Mouse (Mus musculus) c-Kit-positive CD71-positive TER-119-positive erythroid progenitor cells, embryonic 14.5 days (primary cell): ENCODE measurements around the gene Aaas.
"Not testable (repeated sequence)": the region's sequence is repeated elsewhere in the genome, so short reads cannot be mapped to it uniquely, and the experiment has no call there.

Experiments
- DNase-seq: peaks from one replicate; pipeline ENCODE4 v3.0.0-alpha.2; 2013; ENCODE audit warnings: low spot score

Gene Aaas

DNA sequence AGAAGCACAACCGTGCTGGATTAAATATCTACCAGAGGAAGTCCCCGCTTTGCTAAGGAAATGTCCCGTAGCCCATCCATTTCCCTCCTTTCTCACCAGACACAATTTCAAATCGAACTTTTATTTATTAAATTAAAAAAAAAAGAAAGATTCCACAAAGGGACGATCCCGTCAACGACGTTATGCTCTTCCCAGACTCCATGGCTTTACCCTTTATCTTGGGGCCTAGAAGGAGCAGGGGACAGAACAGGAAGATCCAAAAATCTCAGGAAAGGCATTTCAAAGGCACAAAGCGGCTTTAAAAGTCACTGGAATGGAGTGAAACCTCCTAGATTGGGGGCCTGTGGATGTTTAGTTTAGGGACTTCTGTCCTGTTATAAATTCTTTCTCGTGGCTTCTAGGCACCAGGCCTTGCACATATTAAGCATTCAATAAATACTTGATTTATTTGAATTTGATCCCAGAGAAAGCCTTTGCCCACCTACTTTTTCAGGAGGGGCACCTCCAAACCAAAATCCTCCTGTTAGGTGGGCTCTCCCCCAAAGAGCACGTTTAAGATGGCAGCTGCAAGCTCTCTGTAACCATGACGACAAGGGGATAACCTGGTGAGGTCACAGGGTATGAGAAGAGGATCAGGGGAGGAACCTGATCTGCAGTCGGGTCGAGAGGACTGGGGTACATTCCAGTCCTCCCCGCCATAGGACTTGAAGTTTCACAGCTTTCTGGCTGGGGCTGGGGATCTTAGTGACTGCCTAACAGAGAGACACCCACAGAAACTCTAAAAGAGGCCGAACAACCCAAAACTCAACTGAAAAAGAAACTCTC, 6.1 kb upstream of the Aaas start:
- DNase-seq: no peak

DNA sequence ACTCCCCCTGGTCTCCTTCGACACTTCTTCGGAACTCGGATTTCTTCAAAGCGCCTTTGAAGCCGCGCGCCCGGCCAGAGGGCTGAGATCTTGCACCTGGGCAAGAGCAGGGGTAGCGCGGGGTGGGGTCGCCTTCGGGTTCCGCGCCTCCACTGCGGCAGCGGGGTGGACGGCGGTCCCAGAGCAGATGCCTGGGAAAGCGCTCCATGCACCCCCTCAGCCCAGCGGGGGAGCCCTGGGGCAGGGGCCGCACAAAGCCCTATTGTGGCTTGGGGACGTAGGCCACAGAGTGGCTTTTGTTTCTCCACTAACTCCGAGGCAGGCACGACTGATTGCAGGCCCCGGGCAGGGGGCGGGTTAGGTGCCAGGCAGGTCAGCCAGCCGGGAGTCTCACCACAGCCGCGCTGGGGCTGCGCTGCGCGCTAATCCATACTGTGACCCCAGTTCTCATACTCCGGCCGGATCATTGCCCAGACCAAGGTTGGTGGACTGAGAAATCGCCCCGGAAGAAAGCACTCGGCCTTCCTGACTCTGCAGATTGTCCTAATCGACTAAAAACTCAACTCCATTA, 5.4 kb upstream of the Aaas start:
- DNase-seq: no peak

GRCm38 (mm10) chr15:102355134-102355870, 4.7 kb upstream of the Aaas start:
- no peak for DNase-seq

DNA sequence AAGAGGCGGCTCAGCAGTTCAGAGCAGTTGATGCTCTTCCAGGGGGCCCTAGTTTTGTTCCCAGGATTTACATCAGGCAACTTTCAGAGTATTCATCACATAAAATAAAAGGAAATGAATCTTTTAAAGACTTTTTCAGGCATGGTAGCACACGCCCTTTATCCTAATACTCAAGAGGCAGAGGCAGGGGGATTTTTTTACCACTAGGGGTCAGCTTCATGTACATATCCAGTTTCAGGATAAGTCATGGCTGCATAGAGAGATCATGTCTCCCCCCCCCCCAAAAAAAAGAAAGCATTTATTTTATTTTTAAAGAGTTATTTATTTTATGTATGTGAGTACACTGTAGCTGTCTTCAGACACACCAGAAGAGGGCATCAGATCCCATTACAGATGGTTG, 3.4 kb upstream of the Aaas start:
- no peak for DNase-seq

DNA sequence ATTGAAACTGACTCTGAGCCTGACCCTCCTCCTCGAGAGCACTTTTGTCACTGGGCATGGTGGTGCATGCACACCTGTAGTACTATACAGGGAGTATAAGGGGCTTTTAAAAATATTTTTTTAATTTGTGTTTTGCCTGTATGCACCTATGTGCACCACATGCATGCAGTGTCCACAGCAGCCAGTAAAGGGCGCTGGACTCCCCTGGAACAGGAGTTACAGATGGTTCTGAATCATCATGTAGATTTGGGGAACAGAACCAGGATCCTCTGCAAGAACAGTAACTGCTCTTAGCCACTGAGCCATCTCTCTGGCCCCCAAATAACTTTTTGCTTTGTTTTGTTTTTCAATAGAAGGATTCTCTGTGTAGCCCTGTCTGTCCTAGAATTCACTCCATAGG, 1.6 kb upstream of the Aaas start:
- no peak for DNase-seq

GRCm38 (mm10) chr15:102350942-102351291, 346 bp upstream of the Aaas start:
- no peak for DNase-seq

GRCm38 (mm10) chr15:102346444-102346843, 4.1 kb downstream of the Aaas start:
- no peak for DNase-seq

DNA sequence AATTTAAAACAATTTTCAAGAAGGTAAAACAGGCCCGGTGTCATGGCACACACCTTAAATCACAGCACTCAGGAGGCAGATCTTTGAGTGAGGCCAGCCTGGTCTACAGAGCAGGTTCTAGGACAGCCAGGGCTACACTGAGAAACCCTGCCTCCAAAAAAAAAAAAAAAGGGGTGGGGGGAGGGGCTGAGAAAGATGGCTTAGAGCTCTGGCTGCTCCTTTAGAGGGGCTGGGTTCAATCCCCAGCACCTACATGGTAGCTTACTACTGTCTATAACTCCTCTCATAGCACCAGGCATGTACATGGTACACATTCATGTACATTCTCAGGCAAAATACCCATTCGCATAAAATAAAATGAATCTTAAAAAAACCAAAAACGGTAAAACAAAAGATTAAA, 6.1 kb downstream of the Aaas start:
- no peak for DNase-seq

DNA sequence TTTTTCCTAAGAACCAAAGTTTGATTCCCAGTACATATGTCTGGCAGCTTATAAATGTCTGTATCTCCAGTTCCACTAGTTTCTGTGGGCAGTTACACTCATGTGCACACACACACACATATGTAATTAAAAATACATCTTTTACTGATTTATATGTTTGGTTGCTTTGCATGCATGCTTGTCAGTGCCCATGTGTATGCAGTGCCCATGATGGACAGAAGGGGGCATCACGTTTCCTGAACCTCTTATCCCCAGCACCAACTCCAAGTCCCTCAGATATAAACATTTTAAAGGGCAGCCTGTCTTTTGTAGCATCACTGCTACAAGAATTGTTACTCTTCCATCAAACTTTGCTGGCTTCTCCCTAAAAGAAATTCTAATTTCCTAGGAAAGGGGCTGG, 9.0 kb downstream of the Aaas start:
- peak; percentile 56 for DNase-seq

DNA sequence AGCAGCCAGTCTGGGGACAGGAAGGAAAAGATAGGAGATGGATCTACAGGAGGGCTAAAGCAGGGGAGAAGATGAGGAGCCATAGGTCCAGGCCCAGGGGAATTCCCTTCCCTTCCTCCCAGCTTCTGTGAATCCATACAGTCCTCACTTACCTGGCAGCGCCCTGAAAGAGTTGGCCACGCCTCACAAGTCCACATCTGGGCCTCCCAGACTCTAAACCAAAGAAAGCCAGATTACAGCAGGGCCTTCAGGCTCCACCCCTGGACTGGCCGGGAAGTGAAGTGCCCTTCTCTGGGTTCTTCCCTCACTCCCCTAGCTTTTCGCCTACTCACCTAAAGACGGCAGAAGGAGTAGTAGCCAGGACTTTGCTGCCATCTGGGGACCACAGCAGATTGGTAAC, 11.0 kb downstream of the Aaas start:
- DNase-seq: no peak

DNA sequence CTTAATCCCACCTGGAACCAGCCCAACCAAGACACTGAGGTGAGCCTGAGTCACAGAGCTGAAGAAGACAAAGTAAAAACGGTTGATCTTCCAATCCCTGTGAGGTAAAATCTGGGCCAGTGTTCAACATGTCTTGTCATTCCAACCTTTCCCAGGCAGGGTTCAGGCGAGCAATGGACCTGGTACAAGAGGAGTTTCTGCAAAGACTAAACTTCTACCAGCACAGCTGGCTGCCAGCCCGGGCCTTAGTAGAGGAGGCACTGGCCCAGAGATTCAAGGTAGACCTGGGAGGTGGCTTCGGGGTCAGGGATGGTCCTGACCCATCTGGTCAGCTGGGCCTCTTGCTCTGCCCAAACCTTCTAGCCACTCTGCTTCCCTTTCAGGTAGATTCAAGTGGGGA, 13.6 kb downstream of the Aaas start:
- DNase-seq: no peak

GRCm38 (mm10) chr15:102335925-102336324, 14.6 kb downstream of the Aaas start:
- not testable (repeated sequence) for DNase-seq

- no peak for DNase-seq
Observed at GRCm38 (mm10) chr15:102335254-102335653, 15.3 kb downstream of the Aaas start.

GRCm38 (mm10) chr15:102331610-102332015, 19.0 kb downstream of the Aaas start, which contains the start of gene Myg1:
Gene Myg1, plus strand, starts transcription at chr15:102331709.
- peak; percentile 79 for DNase-seq

GRCm38 (mm10) chr15:102326892-102327291, 23.7 kb downstream of the Aaas start:
- DNase-seq: no peak

DNA sequence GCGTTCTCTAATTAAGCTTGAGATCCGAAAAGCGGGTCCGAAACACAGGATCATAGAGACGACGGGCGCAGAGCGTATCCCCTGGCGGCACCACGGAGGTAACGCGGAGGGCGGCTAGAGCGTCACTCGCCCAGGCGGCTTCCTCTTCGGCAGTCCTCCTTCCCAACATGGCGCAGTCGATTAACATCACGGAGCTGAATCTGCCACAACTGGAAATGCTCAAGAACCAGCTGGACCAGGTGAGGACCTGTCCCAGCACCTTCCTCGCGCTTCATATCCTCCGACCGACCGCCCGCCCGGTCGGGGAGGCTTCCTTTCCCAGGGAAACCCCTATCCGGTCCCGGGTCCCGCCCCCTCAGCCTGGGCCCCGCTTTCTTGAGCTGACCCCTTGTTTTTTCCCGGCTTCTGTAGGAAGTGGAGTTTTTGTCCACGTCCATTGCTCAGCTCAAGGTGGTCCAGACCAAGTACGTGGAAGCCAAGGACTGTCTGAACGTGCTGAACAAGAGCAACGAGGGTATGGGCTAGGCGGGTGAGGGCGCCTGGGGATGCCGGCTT, 24.5 kb downstream of the Aaas start, which contains the start of gene Pfdn5:
Pfdn5 (plus strand) TSS at position 95 of the 555 bp plus-strand sequence.
- peak; percentile 80 for DNase-seq

DNA sequence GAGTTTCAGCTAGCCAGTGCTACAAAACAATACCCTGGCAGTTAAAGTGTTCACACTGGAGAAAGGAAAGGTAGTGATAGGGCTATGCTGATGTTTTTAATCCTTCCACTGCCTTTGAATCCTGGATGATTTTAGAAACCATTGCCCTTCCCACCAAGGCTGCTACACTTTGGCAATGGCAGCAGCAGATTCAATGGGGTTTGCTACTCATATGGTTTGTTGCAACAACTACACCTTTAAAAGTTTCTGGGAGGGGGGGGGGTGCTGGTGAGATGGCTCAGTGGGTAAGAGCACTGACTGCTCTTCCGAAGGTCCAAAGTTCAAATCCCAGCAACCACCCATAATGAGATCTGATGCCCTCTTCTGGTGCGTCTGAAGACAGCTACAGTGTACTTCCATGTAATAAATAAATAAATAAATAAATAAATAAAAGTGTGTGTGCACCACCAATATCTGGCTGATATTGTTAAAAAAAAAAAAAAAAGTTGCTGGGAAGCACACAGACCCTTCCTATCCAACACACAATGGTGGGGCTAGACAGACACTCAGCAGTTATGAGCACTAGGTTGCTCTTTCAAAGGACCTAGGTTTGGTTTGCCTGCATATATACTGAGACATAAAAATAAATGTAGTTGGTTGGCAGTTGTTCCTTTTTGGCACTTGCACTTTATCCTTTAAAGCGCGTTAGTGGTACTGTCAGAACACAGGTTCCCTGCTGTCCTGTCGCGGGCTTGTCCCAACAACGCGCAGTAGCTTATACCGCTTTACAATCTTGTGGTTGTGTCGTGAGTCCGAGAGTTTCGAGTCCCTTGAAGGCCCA, 25.7 kb downstream of the Aaas start:
- DNase-seq: peak; percentile 44

- no peak for DNase-seq
Observed at GRCm38 (mm10) chr15:102316263-102316662, 34.3 kb downstream of the Aaas start.

GRCm38 (mm10) chr15:102315292-102315691, 35.3 kb downstream of the Aaas start:
- no peak for DNase-seq

GRCm38 (mm10) chr15:102311489-102311888, 39.1 kb downstream of the Aaas start:
- DNase-seq: no peak

DNA sequence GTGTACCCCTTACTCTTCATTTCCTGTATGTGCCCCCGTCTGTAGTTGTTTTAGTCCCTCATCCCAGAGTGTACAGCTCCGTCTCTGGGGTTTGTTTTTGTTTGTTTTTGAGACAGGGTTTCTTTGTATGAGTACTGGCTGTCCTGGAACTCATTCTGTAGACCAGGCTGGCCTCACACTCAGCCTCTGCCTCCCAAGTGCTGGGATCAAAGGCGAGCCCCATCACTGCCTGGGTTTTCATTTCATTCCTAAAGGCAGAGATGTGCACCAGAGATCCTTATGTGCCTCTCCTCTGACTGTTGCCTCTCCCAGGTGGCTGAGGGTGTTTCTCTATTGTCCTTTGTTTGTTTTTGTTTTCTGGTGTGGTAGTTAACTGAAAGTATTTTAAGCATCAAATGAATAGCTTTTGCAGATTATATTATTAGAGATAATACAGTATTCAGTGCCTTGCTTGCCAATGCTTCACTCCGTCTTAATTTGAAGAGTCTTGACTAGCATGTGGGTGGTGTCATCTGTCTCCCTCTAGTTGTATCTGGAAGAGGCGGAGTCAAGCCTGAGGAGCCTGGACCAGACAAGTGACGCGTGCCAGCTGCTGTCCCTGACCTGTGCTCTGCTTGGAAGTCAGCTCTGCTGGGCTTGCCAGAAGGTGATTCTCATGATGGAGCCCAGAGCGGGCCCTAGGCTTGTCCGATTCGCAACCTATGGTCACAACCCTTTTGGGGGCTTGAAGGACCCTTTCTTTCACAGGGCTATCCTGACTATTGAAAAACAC, 40.3 kb downstream of the Aaas start:
- no peak for DNase-seq
